Mouse (Mus musculus): ENCODE results near the gene 2310011J03Rik. TPM values are rescaled to one million over a fixed set of nuclear protein-coding genes. Genes with fewer than 3 reads are reported as not detected.

2310011J03Rik gene
- total and polyA plus RNA-seq, 2 experiments: 10.4 to 25.4 TPM

DNA sequence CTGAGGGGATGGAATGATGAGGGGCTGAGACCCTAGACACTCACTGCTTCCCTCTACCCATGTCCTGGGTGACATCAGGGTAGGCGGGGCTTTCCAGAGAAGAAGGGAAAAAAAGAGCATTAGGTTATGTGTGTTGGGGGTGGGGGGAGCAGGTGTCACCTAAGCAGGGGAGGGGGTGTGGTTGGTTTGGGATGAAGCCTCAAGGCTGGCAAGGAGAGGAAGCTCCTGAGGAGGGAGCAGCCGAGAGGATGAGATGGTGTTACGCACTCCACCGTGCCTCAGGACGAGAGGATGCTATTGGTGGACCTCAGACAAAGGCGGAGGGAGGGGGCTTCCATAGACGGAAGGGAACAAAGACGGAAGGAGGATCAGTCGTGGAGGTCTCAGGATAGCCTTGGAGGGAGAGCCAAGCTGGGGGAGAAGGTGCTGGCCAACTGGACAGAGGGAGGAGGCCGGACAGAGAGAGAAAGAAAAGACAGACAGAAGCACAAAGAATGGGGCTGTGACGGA is 19.6 kb downstream of the 2310011J03Rik start:
- H3K4me1 ChIP-seq (ENCODE audit: control insufficient read depth, insufficient read depth, low read length): 0 out of 2 replicates have a peak, but pooled peaks cover 2% of the 10 kb centered on the region
- no peaks in the 10 kb centered on the region for H3K79me2 ChIP-seq (ENCODE audit: control insufficient read depth, insufficient read depth, low read length)
- H3K27me3 ChIP-seq (ENCODE audit: control insufficient read depth, insufficient read depth, low read length): 0 out of 2 replicates have a peak, but pooled peaks cover 4% of the 10 kb centered on the region
- 53% methylated on average over 11 of the region's 11 CpGs for WGBS
- H3K27ac ChIP-seq (replicated peaks; ENCODE audit: insufficient read depth, low read depth, low read length): no peak overlapping the region
- TF ChIP-seq CTCF (IDR thresholded peaks at IDR 0.05; ENCODE audit: low read depth, low read length) (no peak), POLR2A (IDR thresholded peaks at IDR 0.05; ENCODE audit: extremely low read depth, insufficient read depth, low read length) (no peak)
- no peak for DNase-seq (ENCODE audit: extremely low read depth, low read depth, low spot score)
- H3K4me3 ChIP-seq (ENCODE audit: insufficient read depth, low read depth, low read length): no peak overlapping the region
- no peak overlapping the region for H3K9ac ChIP-seq (ENCODE audit: low read depth, low read length)
- H3K36me3 ChIP-seq (ENCODE audit: control insufficient read depth, insufficient read depth, low read length): no peaks in the 10 kb centered on the region

DNA sequence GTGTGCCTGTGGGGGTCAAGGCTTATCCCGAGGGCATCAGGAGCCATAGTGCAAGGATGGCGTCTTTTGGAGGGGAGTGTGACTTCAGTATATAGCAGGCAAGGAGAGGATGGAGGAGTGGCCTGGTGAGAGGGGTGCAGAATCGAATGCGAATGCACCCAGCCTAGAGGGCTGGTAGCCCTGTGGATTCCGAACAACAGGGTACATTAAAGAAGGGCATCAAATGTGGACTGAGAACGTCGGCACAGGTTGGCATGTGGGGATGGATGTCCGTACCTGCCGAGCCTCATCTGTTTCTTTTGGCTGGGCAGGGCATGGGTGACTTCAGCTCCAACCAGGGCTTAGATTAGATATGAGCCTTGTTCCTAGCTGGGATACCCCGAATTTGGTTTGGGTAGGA is 20.5 kb downstream of the 2310011J03Rik start:
- Histone ChIP-seq H3K79me2 (ENCODE audit: control insufficient read depth, insufficient read depth, low read length) (no peaks in the 10 kb centered on the region), H3K27ac (replicated peaks; ENCODE audit: insufficient read depth, low read depth, low read length) (no peak overlapping the region), H3K36me3 (ENCODE audit: control insufficient read depth, insufficient read depth, low read length) (no peaks in the 10 kb centered on the region), H3K9ac (ENCODE audit: low read depth, low read length) (no peak overlapping the region), H3K4me3 (ENCODE audit: insufficient read depth, low read depth, low read length) (no peak overlapping the region), H3K27me3 (ENCODE audit: control insufficient read depth, insufficient read depth, low read length) (0 out of 2 replicates have a peak, but pooled peaks cover 4% of the 10 kb centered on the region), H3K4me1 (ENCODE audit: control insufficient read depth, insufficient read depth, low read length) (0 out of 2 replicates have a peak, but pooled peaks cover 2% of the 10 kb centered on the region)
- DNase-seq (ENCODE audit: extremely low read depth, low read depth, low spot score): no peak
- TF ChIP-seq CTCF (IDR thresholded peaks at IDR 0.05; ENCODE audit: low read depth, low read length): no peak
- TF ChIP-seq POLR2A (IDR thresholded peaks at IDR 0.05; ENCODE audit: extremely low read depth, insufficient read depth, low read length): no peak
- WGBS: 59% methylated on average over 10 of the region's 10 CpGs

DNA sequence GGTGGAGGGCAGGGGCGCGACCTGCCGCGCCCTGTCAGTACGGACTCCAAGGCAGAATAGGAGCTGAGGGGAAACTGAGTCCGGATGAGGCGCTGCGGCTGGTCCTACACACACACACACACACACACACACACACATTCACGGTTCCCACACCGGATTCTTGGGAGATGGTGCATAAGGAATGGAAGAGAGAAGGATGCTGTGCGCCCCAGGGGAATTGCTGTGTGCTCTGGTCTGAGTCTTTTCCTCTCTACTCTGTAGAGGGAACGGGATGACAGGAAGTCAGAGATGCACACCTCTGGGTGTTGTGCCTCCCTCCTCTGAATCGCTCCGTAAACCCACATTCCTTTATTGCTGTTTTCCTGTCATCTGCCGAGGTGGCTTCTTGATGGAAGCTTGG is 21.0 kb downstream of the 2310011J03Rik start:
- 0 out of 2 replicates have a peak, but pooled peaks cover 2% of the 10 kb centered on the region for H3K4me1 ChIP-seq (ENCODE audit: control insufficient read depth, insufficient read depth, low read length)
- no peak for TF ChIP-seq CTCF (IDR thresholded peaks at IDR 0.05; ENCODE audit: low read depth, low read length)
- 0 out of 2 replicates have a peak, but pooled peaks cover 4% of the 10 kb centered on the region for H3K27me3 ChIP-seq (ENCODE audit: control insufficient read depth, insufficient read depth, low read length)
- H3K79me2 ChIP-seq (ENCODE audit: control insufficient read depth, insufficient read depth, low read length): no peaks in the 10 kb centered on the region
- no peak overlapping the region for H3K4me3 ChIP-seq (ENCODE audit: insufficient read depth, low read depth, low read length)
- WGBS: 27% methylated on average over 15 of the region's 15 CpGs
- H3K36me3 ChIP-seq (ENCODE audit: control insufficient read depth, insufficient read depth, low read length): peaks cover 4% of the 10 kb centered on the region
- no peak overlapping the region for H3K9ac ChIP-seq (ENCODE audit: low read depth, low read length)
- no peak overlapping the region for H3K27ac ChIP-seq (replicated peaks; ENCODE audit: insufficient read depth, low read depth, low read length)
- no peak for DNase-seq (ENCODE audit: extremely low read depth, low read depth, low spot score)

DNA sequence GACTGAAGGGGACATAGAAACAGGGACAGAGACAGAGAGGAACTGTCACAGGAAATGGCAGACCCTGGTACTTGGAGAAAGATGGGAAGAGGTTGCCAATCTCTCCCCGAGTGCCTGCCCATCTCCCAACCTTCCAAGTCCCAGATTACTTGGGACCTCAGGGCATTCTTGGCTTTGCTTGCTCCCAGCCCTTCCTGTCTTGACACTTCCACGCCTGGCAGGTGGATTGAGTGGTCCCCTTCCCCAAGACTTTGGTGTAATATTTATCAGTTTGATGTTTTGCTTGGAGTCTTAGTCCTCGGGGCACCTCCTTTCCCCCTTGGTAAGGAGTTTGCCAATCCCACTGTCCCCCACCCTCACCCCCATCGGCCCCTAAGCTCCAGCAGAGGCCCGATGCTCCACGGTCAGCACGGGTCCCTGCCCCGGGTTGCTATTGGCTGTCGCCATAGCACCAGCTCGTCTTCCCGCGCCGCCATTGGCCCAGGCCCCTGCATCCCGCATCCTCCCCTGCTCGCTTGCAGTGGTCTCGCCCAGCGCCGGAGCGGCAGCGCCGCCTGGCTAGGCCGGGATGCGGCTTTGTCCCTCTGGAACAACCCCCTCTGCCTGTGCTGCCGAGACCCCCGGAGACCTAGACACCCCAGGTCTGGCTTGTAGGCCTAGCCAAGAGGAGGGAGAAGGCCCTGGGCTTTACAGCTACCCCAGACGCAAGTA is 21.6 kb downstream of the 2310011J03Rik start:
- Histone ChIP-seq H3K9ac (ENCODE audit: low read depth, low read length) (no peak overlapping the region), H3K4me1 (ENCODE audit: control insufficient read depth, insufficient read depth, low read length) (0 out of 2 replicates have a peak, but pooled peaks cover 2% of the 10 kb centered on the region), H3K79me2 (ENCODE audit: control insufficient read depth, insufficient read depth, low read length) (no peaks in the 10 kb centered on the region), H3K27ac (replicated peaks; ENCODE audit: insufficient read depth, low read depth, low read length) (no peak overlapping the region), H3K27me3 (ENCODE audit: control insufficient read depth, insufficient read depth, low read length) (0 out of 2 replicates have a peak, but pooled peaks cover 4% of the 10 kb centered on the region), H3K4me3 (ENCODE audit: insufficient read depth, low read depth, low read length) (no peak overlapping the region), H3K36me3 (ENCODE audit: control insufficient read depth, insufficient read depth, low read length) (peaks cover 9% of the 10 kb centered on the region)
- TF ChIP-seq CTCF (IDR thresholded peaks at IDR 0.05; ENCODE audit: low read depth, low read length): no peak
- no peak for TF ChIP-seq POLR2A (IDR thresholded peaks at IDR 0.05; ENCODE audit: extremely low read depth, insufficient read depth, low read length)
- 10% methylated on average over 26 of the region's 26 CpGs for WGBS
- no peak for DNase-seq (ENCODE audit: extremely low read depth, low read depth, low spot score)

DNA sequence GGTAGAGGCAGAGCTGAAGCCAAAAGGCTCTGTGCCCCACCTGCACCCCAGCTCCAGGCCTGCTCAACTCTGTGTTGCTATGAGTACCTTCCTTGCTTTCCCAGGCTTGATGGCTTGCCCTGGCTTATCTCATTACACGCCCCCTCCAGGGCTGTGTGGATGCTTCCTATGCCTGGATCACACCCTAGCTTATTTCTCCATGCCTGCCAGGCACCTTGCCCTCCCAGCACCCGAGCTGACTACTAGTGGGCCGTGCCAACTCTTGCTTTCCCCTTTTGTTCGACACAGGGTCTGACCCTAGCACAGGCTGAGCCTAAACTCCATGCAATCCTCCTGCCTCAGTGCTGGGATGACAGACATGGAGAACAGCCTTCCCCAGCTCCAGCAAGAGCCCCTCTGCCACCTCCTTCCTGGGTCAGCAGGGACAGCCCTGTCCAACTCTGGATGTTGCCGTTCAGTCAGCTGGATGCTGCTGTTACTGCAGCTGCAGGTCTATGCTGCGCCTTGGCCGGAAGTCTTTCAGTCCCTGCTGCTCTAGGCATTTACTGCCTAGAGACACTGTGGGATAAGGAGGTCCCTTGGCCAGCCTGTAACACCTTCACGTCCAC is 22.7 kb downstream of the 2310011J03Rik start:
- Histone ChIP-seq H3K4me3 (ENCODE audit: insufficient read depth, low read depth, low read length) (no peak overlapping the region), H3K27ac (replicated peaks; ENCODE audit: insufficient read depth, low read depth, low read length) (no peak overlapping the region), H3K4me1 (ENCODE audit: control insufficient read depth, insufficient read depth, low read length) (peaks cover 7% of the 10 kb centered on the region; the same call in 1 of the 2 replicates), H3K79me2 (ENCODE audit: control insufficient read depth, insufficient read depth, low read length) (peaks cover 3% of the 10 kb centered on the region; the same call in 1 of the 2 replicates), H3K27me3 (ENCODE audit: control insufficient read depth, insufficient read depth, low read length) (0 out of 2 replicates have a peak, but pooled peaks cover 4% of the 10 kb centered on the region), H3K9ac (ENCODE audit: low read depth, low read length) (no peak overlapping the region), H3K36me3 (ENCODE audit: control insufficient read depth, insufficient read depth, low read length) (peaks cover 9% of the 10 kb centered on the region)
- WGBS: 75% methylated on average over 8 of the region's 8 CpGs
- DNase-seq (ENCODE audit: extremely low read depth, low read depth, low spot score): no peak
- no peak for TF ChIP-seq POLR2A (IDR thresholded peaks at IDR 0.05; ENCODE audit: extremely low read depth, insufficient read depth, low read length)
- no peak for TF ChIP-seq CTCF (IDR thresholded peaks at IDR 0.05; ENCODE audit: low read depth, low read length)

Data from liver, adult 2 months (tissue).